Mouse (Mus musculus): ENCODE measurements around the gene Idua.

- peak in 1 of 2 experiments; percentile 50; a peak in 2 of 4 replicates for TF ChIP-seq CTCF (conservative IDR thresholded peaks at IDR 0.05 in 1 of 2, IDR thresholded peaks at IDR 0.05 in 1 of 2; ENCODE audit: low read depth in 2 of 2, low read length in 2 of 2)
- TF ChIP-seq MAFK (IDR thresholded peaks at IDR 0.05; ENCODE audit: insufficient replicate concordance, low read length): no peak
- no peak for TF ChIP-seq MEF2A (IDR thresholded peaks at IDR 0.05; ENCODE audit: borderline replicate concordance, low read depth, low read length)
- TF ChIP-seq POLR2A (IDR thresholded peaks at IDR 0.05; ENCODE audit: low read depth, low read length): no peak
- no peak for TF ChIP-seq MYC (IDR thresholded peaks at IDR 0.05; ENCODE audit: low read depth, low read length)
Measured at GRCm38 (mm10) chr5:108691152-108691551, 31.0 kb downstream of the Idua start.
